Mouse (Mus musculus) C2C12 (cell line): Measurements from ENCODE around the gene Smap1. TPM values are rescaled to one million over a fixed set of nuclear protein-coding genes. Genes with fewer than 3 reads are reported as not detected.

Experiments
- H3K27me3 ChIP-seq: one replicate; pipeline ENCODE4 v1.6.1; 2011; ENCODE audit not compliant: control insufficient read depth, insufficient read depth, insufficient read length
- H3K36me3 ChIP-seq: one replicate; pipeline ENCODE4 v1.6.1; 2011; ENCODE audit not compliant: control insufficient read depth, insufficient read depth
- H3K4me3 ChIP-seq: one replicate; pipeline ENCODE4 v1.5.1; 2011; ENCODE audit warnings: mild to moderate bottlenecking, control low read depth; ENCODE audit not compliant: poor library complexity, insufficient read depth, severe bottlenecking
- H3K79me2 ChIP-seq: one replicate; pipeline ENCODE4 v1.6.1; 2011; ENCODE audit not compliant: control insufficient read depth, insufficient read depth
- H3K79me3 ChIP-seq: one replicate; pipeline ENCODE4 v1.6.1; 2011; ENCODE audit warnings: low read depth, control low read depth
- H3ac ChIP-seq: one replicate; pipeline ENCODE3; 2011; ENCODE audit warnings: low read depth; ENCODE audit not compliant: control insufficient read depth, insufficient read length
- CEBPB ChIP-seq: IDR thresholded peaks from one replicate; pipeline ENCODE4 v1.6.1; 2011; ENCODE audit warnings: low read depth, mild to moderate bottlenecking, control low read depth, moderate library complexity
- CTCF ChIP-seq: IDR thresholded peaks from one replicate; pipeline ENCODE4 v1.5.1; 2011; ENCODE audit not compliant: control insufficient read depth, insufficient read depth, insufficient read length
- FOSL1 ChIP-seq: IDR thresholded peaks from one replicate; pipeline ENCODE4 v1.8.0; 2011; ENCODE audit warnings: mild to moderate bottlenecking, low read length; ENCODE audit not compliant: poor library complexity, insufficient read depth, severe bottlenecking
- MAX ChIP-seq: IDR thresholded peaks from one replicate; pipeline ENCODE4 v1.6.1; 2011; ENCODE audit warnings: mild to moderate bottlenecking, control low read depth
- MYOD1 ChIP-seq: IDR thresholded peaks from one replicate; pipeline ENCODE4 v1.6.1; 2011; ENCODE audit warnings: low read depth; ENCODE audit not compliant: control insufficient read depth, insufficient read length
- MYOG ChIP-seq: IDR thresholded peaks from one replicate; pipeline ENCODE4 v1.6.1; 2011; ENCODE audit not compliant: control insufficient read depth, insufficient read length; ENCODE audit errors: extremely low read depth
- USF1 ChIP-seq: IDR thresholded peaks from one replicate; pipeline ENCODE4 v1.6.1; 2011; ENCODE audit warnings: low read depth, mild to moderate bottlenecking, control low read depth, moderate library complexity
- polyA plus RNA-seq: library from polyadenylated mRNA; unstranded; fragments of >200 nt; fragmentation: generic; extraction: Trizol; gene quantifications from one replicate; pipeline ENCODE4 v1.2.1, GENCODE M21; 2012; ENCODE audit warnings: missing spikeins

Smap1 gene
- polyA plus RNA-seq, 1 experiment, result 23.0 TPM

- Histone ChIP-seq H3K79me3 (peaks cover 19% of the 10 kb centered on the region), H3ac (no peak overlapping the region), H3K4me3 (no peak overlapping the region), H3K79me2 (peaks cover 44% of the 10 kb centered on the region), H3K27me3 (no peaks in the 10 kb centered on the region), H3K36me3 (no peaks in the 10 kb centered on the region)
- TF ChIP-seq MAX (no peak), MYOD1 (no peak), MYOG (no peak), CEBPB (no peak), FOSL1 (no peak)
Measured at GRCm38 (mm10) chr1:23906082-23906481, 16.0 kb downstream of the Smap1 start.

GRCm38 (mm10) chr1:23903340-23903739 lies 18.8 kb downstream of the Smap1 start:
- peaks cover 29% of the 10 kb centered on the region for H3K79me2 ChIP-seq
- peaks cover 10% of the 10 kb centered on the region for H3K79me3 ChIP-seq
- H3K27me3 ChIP-seq, result no peaks in the 10 kb centered on the region
- H3ac ChIP-seq, result no peak overlapping the region
- no peak for TF ChIP-seq FOSL1
- no peak for TF ChIP-seq USF1
- TF ChIP-seq MAX, result no peak
- TF ChIP-seq CEBPB, result no peak
- no peak for TF ChIP-seq CTCF
- TF ChIP-seq MYOD1, result no peak
- TF ChIP-seq MYOG, result no peak
- no peaks in the 10 kb centered on the region for H3K36me3 ChIP-seq
- H3K4me3 ChIP-seq, result no peak overlapping the region

DNA sequence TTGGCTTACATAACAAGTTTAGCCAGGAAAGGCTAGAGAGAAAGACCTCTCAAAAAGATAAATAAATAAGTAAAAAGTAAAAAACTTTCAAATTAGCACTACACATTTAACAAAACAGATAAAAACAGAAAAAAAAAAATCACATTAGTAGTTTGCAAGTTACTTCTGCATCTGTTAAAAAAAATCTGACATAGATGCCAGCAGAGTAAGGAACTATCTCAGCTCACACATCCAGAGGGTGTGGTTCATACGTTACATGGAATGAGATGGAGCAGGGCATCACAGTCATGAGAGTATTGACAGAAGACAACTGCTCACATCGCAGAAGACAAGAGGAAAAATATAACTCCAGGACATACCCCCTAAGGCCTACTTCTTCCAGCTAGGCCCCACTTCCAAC lies 19.4 kb downstream of the Smap1 start:
- TF ChIP-seq MAX, result no peak
- TF ChIP-seq MYOD1, result no peak
- no peak for TF ChIP-seq CEBPB
- no peak for TF ChIP-seq USF1
- no peak for TF ChIP-seq FOSL1
- TF ChIP-seq MYOG, result no peak
- no peak for TF ChIP-seq CTCF
- Histone ChIP-seq H3K79me3 (peaks cover 10% of the 10 kb centered on the region), H3K27me3 (no peaks in the 10 kb centered on the region), H3K79me2 (peaks cover 33% of the 10 kb centered on the region), H3K4me3 (no peak overlapping the region), H3K36me3 (no peaks in the 10 kb centered on the region), H3ac (no peak overlapping the region)

- no peaks in the 10 kb centered on the region for H3K27me3 ChIP-seq
- peaks cover 35% of the 10 kb centered on the region for H3K79me2 ChIP-seq
- TF ChIP-seq USF1 (no peak), CTCF (no peak), FOSL1 (no peak), MAX (no peak), MYOG (no peak)
- H3K4me3 ChIP-seq, result no peak overlapping the region
- no peak overlapping the region for H3ac ChIP-seq
- peaks cover 10% of the 10 kb centered on the region for H3K79me3 ChIP-seq
- H3K36me3 ChIP-seq, result no peaks in the 10 kb centered on the region
Measured at GRCm38 (mm10) chr1:23899647-23900020, 22.5 kb downstream of the Smap1 start.

- Histone ChIP-seq H3K4me3 (no peak overlapping the region), H3ac (no peak overlapping the region), H3K79me3 (peaks cover 10% of the 10 kb centered on the region), H3K79me2 (peaks cover 36% of the 10 kb centered on the region), H3K27me3 (no peaks in the 10 kb centered on the region), H3K36me3 (no peaks in the 10 kb centered on the region)
- TF ChIP-seq FOSL1 (no peak), USF1 (no peak), MYOD1 (no peak), CTCF (no peak), MYOG (no peak), CEBPB (no peak), MAX (no peak)
Measured at GRCm38 (mm10) chr1:23899020-23899646, 23.0 kb downstream of the Smap1 start.

DNA sequence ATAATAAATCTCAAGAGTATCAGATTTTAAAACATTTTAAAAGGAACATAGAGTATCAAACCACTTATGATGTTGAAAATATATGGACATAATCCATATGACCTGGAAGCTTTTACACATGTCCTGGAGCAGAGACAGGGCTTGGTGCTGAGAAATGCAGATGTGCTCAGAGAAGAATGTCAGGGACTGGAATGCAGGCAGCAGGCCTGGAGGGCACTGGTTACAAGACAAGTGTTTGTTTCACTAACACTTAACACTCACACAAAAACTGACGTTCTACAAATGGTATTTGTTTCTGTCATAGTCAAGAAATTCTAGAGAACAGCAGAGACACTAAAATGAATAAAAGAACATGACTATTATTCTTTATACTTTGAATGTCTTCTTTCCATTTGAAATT lies 30.0 kb downstream of the Smap1 start:
- Histone ChIP-seq H3K36me3 (no peaks in the 10 kb centered on the region), H3ac (no peak overlapping the region), H3K4me3 (no peak overlapping the region), H3K79me3 (peaks cover under 1% of the 10 kb centered on the region), H3K79me2 (peaks cover 21% of the 10 kb centered on the region), H3K27me3 (no peaks in the 10 kb centered on the region)
- TF ChIP-seq MYOG (no peak), USF1 (no peak), MAX (no peak), CTCF (no peak), MYOD1 (no peak), FOSL1 (no peak), CEBPB (no peak)
